8 mouse cellular contexts compared by ENCODE assay signal in genomic region chr17:28207092-28207491, GRCm38 (mm10). TPM values are rescaled to one million over a fixed set of nuclear protein-coding genes. Genes with fewer than 3 reads are reported as not detected.
A peak's percentile ranks its signal among the peaks of the same experiment; 100 is the strongest.
DNase-seq lines count a peak whose midpoint lies in the region; ATAC-seq and TF ChIP-seq lines count a peak whose summit lies in the region.

No protein-coding gene starts in this region.

- H3K27me3 ChIP-seq in heart, adult 2 months (ENCODE audit: control insufficient read depth, insufficient read depth, low read length): no peaks in the 10 kb centered on the region
- no peaks in the 10 kb centered on the region for H3K27me3 ChIP-seq in midbrain, embryonic 12.5 days
- H3K27me3 ChIP-seq in midbrain, embryonic 15.5 days (replicated peaks): no peaks in the 10 kb centered on the region
- H3K27me3 ChIP-seq in limb, embryonic 15.5 days: no peaks in the 10 kb centered on the region

- H3K4me3 ChIP-seq in heart, adult 2 months: peak overlapping the region; percentile 19; the same call in 1 of the 2 replicates
- H3K4me3 ChIP-seq in midbrain, embryonic 12.5 days: no peak overlapping the region
- no peak overlapping the region for H3K4me3 ChIP-seq in midbrain, embryonic 15.5 days
- H3K4me3 ChIP-seq in limb, embryonic 15.5 days: peak overlapping the region; percentile 49; the same call in 1 of the 2 replicates

- TF ChIP-seq EP300 in heart, adult 2 months (IDR thresholded peaks at IDR 0.05; ENCODE audit: insufficient read depth, low read depth, low read length): no peak

- H3K79me2 ChIP-seq in heart, adult 2 months (replicated peaks; ENCODE audit: control insufficient read depth, insufficient read depth, low read length): no peaks in the 10 kb centered on the region

- WGBS in heart, adult 2 months: 67% methylated on average over 8 of the region's 8 CpGs
- whole genome bisulfite sequencing in midbrain, embryonic 12.5 days: 80% methylated on average over 8 of the region's 8 CpGs
- 74% methylated on average over 8 of the region's 8 CpGs for WGBS in midbrain, embryonic 15.5 days
- WGBS in limb, embryonic 15.5 days: 64% methylated on average over 8 of the region's 8 CpGs

- no peak for ATAC-seq in midbrain, embryonic 12.5 days (ENCODE audit: low FRiP score, low read depth)
- no peak for ATAC-seq in midbrain, embryonic 15.5 days (replicated peaks)
- ATAC-seq in limb, embryonic 15.5 days (ENCODE audit: insufficient number of reproducible peaks, low FRiP score, low TSS enrichment, low read depth): no peak

- no peaks in the 10 kb centered on the region for H3K36me3 ChIP-seq in heart, adult 2 months (ENCODE audit: control insufficient read depth, insufficient read depth, low read length)
- H3K36me3 ChIP-seq in midbrain, embryonic 12.5 days: peaks cover 21% of the 10 kb centered on the region
- H3K36me3 ChIP-seq in midbrain, embryonic 15.5 days (replicated peaks): peaks cover 11% of the 10 kb centered on the region; the same call in 1 of the 2 replicates
- H3K36me3 ChIP-seq in limb, embryonic 15.5 days: peaks cover 35% of the 10 kb centered on the region

- H3K9me3 ChIP-seq in midbrain, embryonic 12.5 days: no peaks in the 10 kb centered on the region
- no peaks in the 10 kb centered on the region for H3K9me3 ChIP-seq in midbrain, embryonic 15.5 days
- no peaks in the 10 kb centered on the region for H3K9me3 ChIP-seq in limb, embryonic 15.5 days

- peak overlapping the region; percentile 36; the same call in 1 of the 2 replicates for H3K9ac ChIP-seq in heart, adult 2 months (ENCODE audit: low read depth, low read length)
- H3K9ac ChIP-seq in midbrain, embryonic 12.5 days (replicated peaks): peak overlapping the region; percentile 20; the same call in 1 of the 2 replicates
- no peak overlapping the region for H3K9ac ChIP-seq in midbrain, embryonic 15.5 days
- 0 out of 2 replicates have a peak overlapping the region, but pooled peaks have one; percentile 60 for H3K9ac ChIP-seq in limb, embryonic 15.5 days

- peaks cover 2% of the 10 kb centered on the region; the same call in 1 of the 2 replicates for H3K4me1 ChIP-seq in heart, adult 2 months (ENCODE audit: control insufficient read depth, insufficient read depth, low read length)
- H3K4me1 ChIP-seq in midbrain, embryonic 12.5 days: no peaks in the 10 kb centered on the region
- no peaks in the 10 kb centered on the region; the same call in 1 of the 2 replicates for H3K4me1 ChIP-seq in midbrain, embryonic 15.5 days
- H3K4me1 ChIP-seq in limb, embryonic 15.5 days: peaks cover 33% of the 10 kb centered on the region

- H3K4me2 ChIP-seq in midbrain, embryonic 12.5 days (replicated peaks): no peak overlapping the region
- H3K4me2 ChIP-seq in midbrain, embryonic 15.5 days: no peak overlapping the region
- H3K4me2 ChIP-seq in limb, embryonic 15.5 days: peak overlapping the region; percentile 74

- intact Hi-C loops in heart, adult 2 months (cut with DNase I): loop anchor here (2.0 to 10.0 kb wide), 3 partner anchors 16 to 318 kb away; no protein-coding TSS in a partner anchor

- no peak for DNase-seq in heart, adult 2 months
- no peak for DNase-seq in heart, postnatal 4 days
- peak; percentile 73 for DNase-seq in thymus, postnatal 25 days
- DNase-seq in adrenal gland, postnatal 14 days: no peak
- DNase-seq in left cerebral cortex, adult 9 months (ENCODE audit: low spot score in 2 of 2): no peak

- TF ChIP-seq CTCF in heart, adult 2 months (IDR thresholded peaks at IDR 0.05): no peak

- no peak for TF ChIP-seq POLR2A in heart, adult 2 months (IDR thresholded peaks at IDR 0.05; ENCODE audit: insufficient read depth, low read depth, low read length)

- H3K27ac ChIP-seq in heart, adult 2 months: peak overlapping the region; percentile 85
- H3K27ac ChIP-seq in midbrain, embryonic 12.5 days (replicated peaks): peak overlapping the region; percentile 50; the same call in 1 of the 2 replicates
- H3K27ac ChIP-seq in midbrain, embryonic 15.5 days: no peak overlapping the region
- peak overlapping the region; percentile 89 for H3K27ac ChIP-seq in limb, embryonic 15.5 days

RNA-seq across cellular contexts. Expression of gene Def6, which starts 0.5 kb away (rescaled TPM):
- 1 to 10 TPM; 2.9 to 4.5 TPM for total RNA-seq in heart, adult 2 months (2021)
- 3.4 and 4.0 TPM in 2 replicates for polyA plus RNA-seq in heart, adult 2 months (2012; rRNA removed)
- total RNA-seq in heart, postnatal 4 days (2021): 1 to 10 TPM; 2.8 to 3.3 TPM
- 3.1 and 3.7 TPM in 2 replicates for polyA plus RNA-seq in midbrain, embryonic 12.5 days (2016; fragmentation: Nextera tagmentation; extraction: Ambion mirVana)
- polyA plus RNA-seq in midbrain, embryonic 15.5 days (2015; fragmentation: Nextera tagmentation; extraction: Ambion mirVana): 5.3 and 7.3 TPM in 2 replicates
- 19.2 and 20.5 TPM in 2 replicates for polyA plus RNA-seq in limb, embryonic 15.5 days (2015; fragmentation: Nextera tagmentation; extraction: Ambion mirVana)
- 3.3 and 8.9 TPM in 2 replicates for total RNA-seq in adrenal gland, postnatal 14 days (2021)

RNA-seq across cellular contexts. Expression of gene Ppard, which starts 25.4 kb away (rescaled TPM):
- 10 to 100 TPM; 31.5 to 35.9 TPM for total RNA-seq in heart, adult 2 months (2021)
- polyA plus RNA-seq in heart, adult 2 months (2012; rRNA removed): 31.2 and 33.0 TPM in 2 replicates
- total RNA-seq in heart, postnatal 4 days (2021): 10 to 100 TPM; 21.9 to 22.3 TPM
- 1.5 and 2.2 TPM in 2 replicates for polyA plus RNA-seq in midbrain, embryonic 12.5 days (2016; fragmentation: Nextera tagmentation; extraction: Ambion mirVana)
- 1.8 TPM in 2 replicates for polyA plus RNA-seq in midbrain, embryonic 15.5 days (2015; fragmentation: Nextera tagmentation; extraction: Ambion mirVana)
- polyA plus RNA-seq in limb, embryonic 15.5 days (2015; fragmentation: Nextera tagmentation; extraction: Ambion mirVana): 3.4 and 3.6 TPM in 2 replicates
- 36.1 and 39.8 TPM in 2 replicates for total RNA-seq in adrenal gland, postnatal 14 days (2021)

RNA-seq across cellular contexts. Expression of gene Zfp523, which starts 30.2 kb away (rescaled TPM):
- 10 to 100 TPM; 12.4 to 12.5 TPM for total RNA-seq in heart, adult 2 months (2021)
- polyA plus RNA-seq in heart, adult 2 months (2012; rRNA removed): 22.9 and 30.8 TPM in 2 replicates
- 10 to 100 TPM; 29.2 to 32.8 TPM for total RNA-seq in heart, postnatal 4 days (2021)
- polyA plus RNA-seq in midbrain, embryonic 12.5 days (2016; fragmentation: Nextera tagmentation; extraction: Ambion mirVana): 49.7 and 52.6 TPM in 2 replicates
- polyA plus RNA-seq in midbrain, embryonic 15.5 days (2015; fragmentation: Nextera tagmentation; extraction: Ambion mirVana): 53.4 and 55.0 TPM in 2 replicates
- polyA plus RNA-seq in limb, embryonic 15.5 days (2015; fragmentation: Nextera tagmentation; extraction: Ambion mirVana): 30.9 and 33.6 TPM in 2 replicates
- total RNA-seq in adrenal gland, postnatal 14 days (2021): 36.8 and 43.4 TPM in 2 replicates

Comparison
In these comparisons a context has a peak if more than half of its experiments do, and no peak if none do; other contexts are left out.
1. H3K4me3 ChIP-seq: peak in heart, adult 2 months (single experiment) and limb, embryonic 15.5 days (single experiment); none in midbrain, embryonic 12.5 days (single experiment) and midbrain, embryonic 15.5 days (single experiment).